Mouse (Mus musculus) erythroblast, embryonic 14.5 days (primary cell): Measurements from ENCODE around the gene Slitrk4. TPM values are rescaled to one million over a fixed set of nuclear protein-coding genes. Genes with fewer than 3 reads are reported as not detected.

Experiments used
- H3K27me3 ChIP-seq: 2 replicates; pipeline ENCODE4 v1.6.1; 2012; ENCODE audit warnings: inconsistent platforms; ENCODE audit not compliant: control insufficient read depth
- H3K36me3 ChIP-seq: 2 replicates; pipeline ENCODE4 v1.6.1; 2012; ENCODE audit warnings: mild to moderate bottlenecking, inconsistent platforms; ENCODE audit not compliant: control insufficient read depth
- H3K4me1 ChIP-seq: 2 replicates; pipeline ENCODE4 v1.6.1; 2012; ENCODE audit warnings: inconsistent platforms; ENCODE audit not compliant: control insufficient read depth
- H3K4me3 ChIP-seq: replicated peaks from 2 replicates; pipeline ENCODE3; 2012; ENCODE audit warnings: moderate library complexity, mild to moderate bottlenecking, inconsistent platforms
- H3K9me3 ChIP-seq: 2 replicates; pipeline ENCODE4 v1.6.1; 2012; ENCODE audit warnings: low read length, inconsistent platforms, mixed read lengths; ENCODE audit not compliant: control insufficient read depth
- GATA1 ChIP-seq: IDR thresholded peaks from 2 replicates; pipeline ENCODE4 v1.6.1; 2012; ENCODE audit warnings: low read length, inconsistent platforms, mixed read lengths
- TAL1 ChIP-seq: IDR thresholded peaks from 3 replicates; pipeline ENCODE4 v1.6.1; 2012; ENCODE audit warnings: low read length, inconsistent platforms, mixed read lengths
- polyA plus RNA-seq: library from polyadenylated mRNA; stranded (reverse); fragments of >175 nt; gene quantifications from 2 replicates; pipeline ENCODE4 v1.2.3, GENCODE M21; 2012

Gene Slitrk4
- polyA plus RNA-seq: not detected in 2 replicates

DNA sequence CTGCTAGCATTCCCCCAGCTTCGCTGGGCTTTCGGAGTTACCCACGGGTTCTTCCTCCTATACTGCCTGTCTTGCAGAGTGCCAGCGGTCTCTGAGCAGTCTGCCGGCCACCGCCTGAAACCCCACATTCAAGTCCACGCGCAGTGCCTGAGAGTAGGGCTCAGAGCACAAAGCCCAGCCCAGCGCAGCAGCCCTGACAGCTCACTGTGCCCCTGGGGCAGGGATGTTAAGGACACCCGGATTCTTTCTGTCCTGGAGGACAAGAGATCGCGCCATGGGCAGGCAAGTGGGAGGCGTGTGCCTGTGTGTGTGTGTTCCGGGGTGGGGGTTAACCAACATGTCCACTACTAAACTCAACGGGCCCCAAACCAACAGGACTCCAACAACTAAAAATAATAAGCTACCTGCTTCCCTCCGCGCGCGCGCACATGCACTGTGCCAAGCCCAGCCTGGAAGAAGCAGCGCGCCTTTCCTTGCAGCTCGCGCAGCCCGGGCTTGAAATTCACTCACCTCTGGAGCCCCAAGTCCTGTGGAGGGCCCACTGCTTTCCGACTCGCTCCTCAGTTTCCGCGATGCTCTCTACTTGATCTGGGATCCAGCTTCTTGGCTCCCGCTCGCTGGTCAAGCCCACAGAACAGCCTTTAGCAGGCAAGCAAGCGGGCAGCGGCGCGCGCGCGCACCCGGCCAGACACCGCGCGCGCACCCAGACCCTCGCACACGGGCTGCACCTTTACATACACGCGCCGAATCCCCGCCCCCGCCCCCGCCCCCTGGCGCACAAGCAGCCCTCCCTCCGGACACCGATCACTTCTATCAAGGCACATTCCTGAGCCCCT is at the start of gene Slitrk4:
Gene Slitrk4 (minus strand): TSS at position 707 of the 836 bp plus-strand sequence.
- Histone ChIP-seq H3K9me3 (no peaks in the 10 kb centered on the region), H3K4me3 (no peak within 1 kb of the TSS), H3K4me1 (no peaks in the 10 kb centered on the region), H3K36me3 (no peaks in the 10 kb centered on the region), H3K27me3 (peaks cover 14% of the 10 kb centered on the region)
- TF ChIP-seq GATA1: no peak
- TF ChIP-seq TAL1: no peak

DNA sequence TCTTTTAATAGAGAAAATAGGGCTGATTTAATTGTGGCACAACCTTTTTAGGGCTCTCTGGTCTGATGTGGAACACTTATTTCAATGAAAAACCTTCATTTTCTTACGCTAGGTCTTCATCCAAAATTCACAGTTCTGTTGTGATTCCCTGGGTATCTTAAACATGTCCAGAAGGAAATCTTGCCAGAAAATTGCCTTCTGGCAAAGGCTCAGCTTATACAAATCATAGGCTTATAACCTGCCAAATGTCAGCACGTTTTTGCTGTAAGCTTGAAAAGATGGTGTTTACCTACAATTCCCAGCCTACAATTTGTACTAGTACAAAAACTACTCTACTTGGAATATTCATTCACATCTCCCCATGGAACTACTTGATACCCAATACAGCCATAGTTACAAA is 42.7 kb upstream of the Slitrk4 start:
- no peaks in the 10 kb centered on the region for H3K36me3 ChIP-seq
- TF ChIP-seq TAL1: no peak
- no peak for TF ChIP-seq GATA1
- no peaks in the 10 kb centered on the region for H3K27me3 ChIP-seq
- no peak overlapping the region for H3K4me3 ChIP-seq
- no peaks in the 10 kb centered on the region for H3K4me1 ChIP-seq
- no peaks in the 10 kb centered on the region for H3K9me3 ChIP-seq

DNA sequence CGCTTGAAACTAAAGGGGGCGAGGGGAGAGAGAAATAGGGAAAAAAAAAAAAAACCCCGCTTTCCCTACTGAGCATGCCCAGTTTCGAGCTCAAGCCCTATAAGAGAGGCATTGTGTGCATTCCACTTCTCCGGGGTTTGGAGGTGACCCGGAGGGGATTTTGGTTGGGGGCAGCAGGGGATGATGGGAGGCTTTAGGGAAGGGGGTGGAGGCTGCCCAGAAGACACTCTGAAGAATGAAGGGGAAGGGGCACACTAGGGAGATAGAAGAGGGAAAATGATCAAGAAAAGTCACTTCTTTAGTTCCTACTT is 1.1 kb upstream of the Slitrk4 start:
- H3K9me3 ChIP-seq: no peaks in the 10 kb centered on the region
- no peaks in the 10 kb centered on the region for H3K4me1 ChIP-seq
- no peak for TF ChIP-seq GATA1
- no peak for TF ChIP-seq TAL1
- no peaks in the 10 kb centered on the region for H3K36me3 ChIP-seq
- peaks cover 14% of the 10 kb centered on the region for H3K27me3 ChIP-seq
- no peak overlapping the region for H3K4me3 ChIP-seq

DNA sequence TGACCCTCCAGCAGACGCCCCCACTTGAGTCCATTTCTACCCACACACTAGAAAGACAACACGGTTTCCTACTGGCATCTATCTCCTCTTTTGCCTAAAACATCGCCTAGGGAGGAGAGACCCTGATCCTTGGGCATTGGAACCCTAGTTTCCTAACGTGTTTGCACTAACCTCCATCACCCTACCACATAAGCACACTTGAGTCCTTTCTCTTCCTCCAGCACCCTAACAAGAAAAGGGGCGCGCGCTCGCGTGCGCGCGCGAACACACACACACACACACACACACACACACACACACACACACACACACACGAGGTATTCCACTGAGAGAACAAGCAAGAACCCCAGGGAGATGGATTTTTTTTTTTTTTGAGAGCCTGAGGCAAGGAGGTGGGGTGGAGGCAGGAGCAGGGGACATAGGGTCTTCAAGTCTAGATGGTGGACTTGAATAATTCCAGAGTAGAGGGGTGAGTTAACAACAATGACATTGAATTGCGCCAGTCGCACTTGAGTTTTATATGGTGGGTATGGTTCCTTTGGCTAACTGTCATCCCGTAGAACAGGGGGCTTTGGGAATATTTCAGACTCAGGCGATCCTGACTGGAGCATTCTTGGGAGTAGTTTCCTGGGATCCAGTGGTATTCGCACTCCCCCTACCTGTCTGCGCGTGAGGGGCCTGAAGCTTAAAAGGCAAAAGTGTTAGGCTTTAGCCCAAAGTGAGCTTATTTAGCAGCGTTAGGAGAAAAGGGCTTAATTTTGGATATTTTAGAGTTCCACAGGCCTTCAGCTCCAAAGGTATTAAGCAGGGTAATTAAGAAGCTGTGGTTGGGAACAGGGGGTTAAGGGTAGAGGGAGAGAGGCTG is 562 bp upstream of the Slitrk4 start:
- H3K4me1 ChIP-seq: no peaks in the 10 kb centered on the region
- no peaks in the 10 kb centered on the region for H3K9me3 ChIP-seq
- H3K27me3 ChIP-seq: peaks cover 14% of the 10 kb centered on the region
- TF ChIP-seq TAL1 (no peak), GATA1 (no peak)
- H3K4me3 ChIP-seq: no peak overlapping the region
- H3K36me3 ChIP-seq: no peaks in the 10 kb centered on the region

DNA sequence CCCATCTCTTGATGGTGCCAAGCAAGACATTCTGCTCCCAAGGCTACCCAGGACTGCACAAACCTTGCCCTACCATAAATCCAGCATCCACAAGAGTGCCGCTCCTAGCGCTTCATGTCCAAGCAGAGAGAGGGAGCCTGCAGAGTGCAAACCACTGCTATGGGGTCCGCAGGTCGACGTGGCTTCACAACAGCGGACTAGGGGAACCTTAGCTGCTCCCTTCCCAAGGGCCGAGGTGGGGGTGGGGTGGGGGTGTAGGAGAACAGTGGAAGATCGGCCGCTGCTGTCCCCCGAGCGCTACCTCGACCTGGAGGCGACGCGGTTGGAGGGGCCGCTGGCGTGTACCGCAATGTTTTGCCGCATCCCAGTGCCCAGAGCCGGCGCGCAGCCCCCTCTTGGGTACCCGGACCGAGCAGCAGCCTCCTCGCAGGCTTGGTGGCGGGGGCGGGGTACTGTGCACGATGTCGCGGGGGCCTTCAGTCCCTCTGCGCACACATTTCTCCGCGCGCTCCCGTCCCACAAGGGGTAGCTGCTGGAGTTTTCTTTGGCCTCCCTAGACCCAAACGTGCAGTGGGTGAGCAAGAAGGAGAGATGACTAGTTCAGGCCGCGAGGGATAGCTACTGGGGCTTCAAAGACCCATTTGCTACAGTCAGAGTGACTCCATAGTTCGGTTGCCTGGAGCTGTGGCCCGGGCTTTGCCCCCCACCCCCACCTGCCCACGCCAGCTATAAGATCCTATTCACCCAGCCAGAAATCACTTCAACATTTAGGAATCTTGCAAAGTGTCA is 1.1 kb downstream of the Slitrk4 start:
- no peaks in the 10 kb centered on the region for H3K9me3 ChIP-seq
- no peaks in the 10 kb centered on the region for H3K4me1 ChIP-seq
- TF ChIP-seq TAL1 (no peak), GATA1 (no peak)
- peaks cover 14% of the 10 kb centered on the region for H3K27me3 ChIP-seq
- H3K36me3 ChIP-seq: no peaks in the 10 kb centered on the region
- H3K4me3 ChIP-seq: no peak overlapping the region

DNA sequence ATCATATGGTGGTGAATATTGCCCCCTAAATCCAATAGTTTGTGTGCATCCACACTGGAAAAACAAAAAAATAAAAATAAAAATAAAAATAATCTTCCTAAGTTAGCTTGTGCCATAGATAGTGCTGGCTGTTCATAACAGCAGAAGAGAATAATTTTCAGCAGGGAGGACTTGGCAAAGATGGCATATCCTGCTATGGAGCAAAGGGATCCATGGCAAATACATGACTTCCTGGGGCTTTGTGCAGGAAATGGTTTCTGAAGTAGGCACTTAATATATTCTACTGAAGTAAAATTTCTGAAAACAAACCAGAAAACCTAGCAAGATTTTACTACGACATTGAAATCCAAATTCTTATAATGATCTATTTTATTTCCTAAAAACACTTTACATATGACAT is 13.3 kb downstream of the Slitrk4 start:
- Histone ChIP-seq H3K36me3 (no peaks in the 10 kb centered on the region), H3K27me3 (no peaks in the 10 kb centered on the region), H3K4me3 (no peak overlapping the region), H3K9me3 (no peaks in the 10 kb centered on the region), H3K4me1 (no peaks in the 10 kb centered on the region)
- TF ChIP-seq GATA1: no peak
- no peak for TF ChIP-seq TAL1

Other genes with a start within 250 kb of the Slitrk4 start
- not detected in 2 replicates for gene Gm6760, start 124.8 kb downstream of the Slitrk4 start, polyA plus RNA-seq
- not detected in 2 replicates for gene 3830417A13Rik, start 103.4 kb downstream of the Slitrk4 start, polyA plus RNA-seq